Mouse (Mus musculus): ENCODE measurements around the gene Tnfrsf14. TPM values are rescaled to one million over a fixed set of nuclear protein-coding genes. Genes with fewer than 3 reads are reported as not detected.

Gene Tnfrsf14
- total and polyA plus RNA-seq, 3 experiments = 7.2 to 131 (median 27.7) TPM

- peak; percentile 88 for ATAC-seq (ENCODE audit: extremely low read depth, insufficient number of reproducible peaks, low FRiP score, poor library complexity, severe bottlenecking)
- Histone ChIP-seq H3K9me3 (replicated peaks) (no peaks in the 10 kb centered on the region), H3K4me3 (ENCODE audit: low read depth, low read length) (no peak overlapping the region), H3K36me3 (replicated peaks) (no peaks in the 10 kb centered on the region), H3K4me1 (ENCODE audit: insufficient read depth, low read depth, low read length) (peaks cover 50% of the 10 kb centered on the region), H3K27me3 (ENCODE audit: insufficient read depth, low read length) (peaks cover 35% of the 10 kb centered on the region)
- no peak for TF ChIP-seq POLR2AphosphoS5 (IDR thresholded peaks at IDR 0.05; ENCODE audit: insufficient replicate concordance, low read depth, low read length)
- TF ChIP-seq GATA1 (IDR thresholded peaks at IDR 0.05; ENCODE audit: borderline replicate concordance, low read length) = no peak
- TF ChIP-seq CTCF (IDR thresholded peaks at IDR 0.05; ENCODE audit: low read depth, low read length) = peak; percentile 96
- no peak for TF ChIP-seq TAL1 (conservative IDR thresholded peaks at IDR 0.05; ENCODE audit: low read depth, low read length)
- TF ChIP-seq GATA2 (IDR thresholded peaks at IDR 0.05; ENCODE audit: borderline replicate concordance, low read depth, low read length) = no peak
- peak; percentile 76 for DNase-seq (ENCODE audit: low spot score)
These were observed 15.8 kb upstream of the Tnfrsf14 start for GRCm38 (mm10) chr4:154944121-154944590.

GRCm38 (mm10) chr4:154943323-154944039, 15.1 kb upstream of the Tnfrsf14 start:
- H3K36me3 ChIP-seq (replicated peaks) = no peaks in the 10 kb centered on the region
- no peak overlapping the region for H3K4me3 ChIP-seq (ENCODE audit: low read depth, low read length)
- ATAC-seq (ENCODE audit: extremely low read depth, insufficient number of reproducible peaks, low FRiP score, poor library complexity, severe bottlenecking) (no peak), DNase-seq (ENCODE audit: low spot score) (no peak)
- peaks cover 49% of the 10 kb centered on the region for H3K4me1 ChIP-seq (ENCODE audit: insufficient read depth, low read depth, low read length)
- H3K9me3 ChIP-seq (replicated peaks) = no peaks in the 10 kb centered on the region
- H3K27me3 ChIP-seq (ENCODE audit: insufficient read depth, low read length) = peaks cover 29% of the 10 kb centered on the region
- no peak for TF ChIP-seq GATA2 (IDR thresholded peaks at IDR 0.05; ENCODE audit: borderline replicate concordance, low read depth, low read length)
- TF ChIP-seq POLR2AphosphoS5 (IDR thresholded peaks at IDR 0.05; ENCODE audit: insufficient replicate concordance, low read depth, low read length) = peak; percentile 91; the same call in 1 of the 2 replicates
- TF ChIP-seq TAL1 (conservative IDR thresholded peaks at IDR 0.05; ENCODE audit: low read depth, low read length) = no peak
- no peak for TF ChIP-seq CTCF (IDR thresholded peaks at IDR 0.05; ENCODE audit: low read depth, low read length)

GRCm38 (mm10) chr4:154942632-154943322, 14.4 kb upstream of the Tnfrsf14 start:
- H3K4me1 ChIP-seq (ENCODE audit: insufficient read depth, low read depth, low read length) = peaks cover 46% of the 10 kb centered on the region
- no peak overlapping the region for H3K4me3 ChIP-seq (ENCODE audit: low read depth, low read length)
- ATAC-seq (ENCODE audit: extremely low read depth, insufficient number of reproducible peaks, low FRiP score, poor library complexity, severe bottlenecking) (peak; percentile 23; the same call in 1 of the 2 replicates), DNase-seq (ENCODE audit: low spot score) (no peak)
- H3K27me3 ChIP-seq (ENCODE audit: insufficient read depth, low read length) = peaks cover 25% of the 10 kb centered on the region
- H3K9me3 ChIP-seq (replicated peaks) = no peaks in the 10 kb centered on the region
- H3K36me3 ChIP-seq (replicated peaks) = no peaks in the 10 kb centered on the region
- TF ChIP-seq GATA1 (IDR thresholded peaks at IDR 0.05; ENCODE audit: borderline replicate concordance, low read length) (no peak), TAL1 (conservative IDR thresholded peaks at IDR 0.05; ENCODE audit: low read depth, low read length) (no peak), POLR2AphosphoS5 (IDR thresholded peaks at IDR 0.05; ENCODE audit: insufficient replicate concordance, low read depth, low read length) (no peak), GATA2 (IDR thresholded peaks at IDR 0.05; ENCODE audit: borderline replicate concordance, low read depth, low read length) (no peak), CTCF (IDR thresholded peaks at IDR 0.05; ENCODE audit: low read depth, low read length) (no peak)

DNA sequence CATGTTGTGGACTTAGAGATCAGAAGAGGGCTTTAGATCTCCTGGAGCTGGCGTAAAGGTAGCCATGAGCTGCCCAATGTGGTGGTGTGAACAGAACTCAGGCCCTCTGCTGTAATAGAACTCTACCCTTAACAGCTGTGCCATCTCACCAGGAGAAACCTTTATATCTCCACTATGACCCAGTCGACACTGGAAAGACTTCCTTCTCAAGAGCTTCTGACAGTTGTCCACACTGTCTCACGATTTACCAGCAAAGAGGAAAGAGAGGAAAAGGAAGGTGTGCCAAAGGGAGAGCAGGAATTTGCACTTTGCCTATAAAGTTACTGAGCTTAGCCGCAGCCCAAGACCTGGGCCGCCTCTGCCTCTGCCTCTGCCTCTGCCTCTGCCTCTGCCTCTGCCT, 13.5 kb upstream of the Tnfrsf14 start:
- TF ChIP-seq TAL1 (conservative IDR thresholded peaks at IDR 0.05; ENCODE audit: low read depth, low read length) = no peak
- TF ChIP-seq GATA2 (IDR thresholded peaks at IDR 0.05; ENCODE audit: borderline replicate concordance, low read depth, low read length) = no peak
- no peak for TF ChIP-seq CTCF (IDR thresholded peaks at IDR 0.05; ENCODE audit: low read depth, low read length)
- no peak for TF ChIP-seq GATA1 (IDR thresholded peaks at IDR 0.05; ENCODE audit: borderline replicate concordance, low read length)
- TF ChIP-seq POLR2AphosphoS5 (IDR thresholded peaks at IDR 0.05; ENCODE audit: insufficient replicate concordance, low read depth, low read length) = no peak
- ATAC-seq (ENCODE audit: extremely low read depth, insufficient number of reproducible peaks, low FRiP score, poor library complexity, severe bottlenecking) = no peak
- Histone ChIP-seq H3K27me3 (ENCODE audit: insufficient read depth, low read length) (peaks cover 23% of the 10 kb centered on the region), H3K9me3 (replicated peaks) (no peaks in the 10 kb centered on the region), H3K4me3 (ENCODE audit: low read depth, low read length) (no peak overlapping the region), H3K4me1 (ENCODE audit: insufficient read depth, low read depth, low read length) (peaks cover 46% of the 10 kb centered on the region), H3K36me3 (replicated peaks) (no peaks in the 10 kb centered on the region)
- no peak for DNase-seq (ENCODE audit: low spot score)

DNA sequence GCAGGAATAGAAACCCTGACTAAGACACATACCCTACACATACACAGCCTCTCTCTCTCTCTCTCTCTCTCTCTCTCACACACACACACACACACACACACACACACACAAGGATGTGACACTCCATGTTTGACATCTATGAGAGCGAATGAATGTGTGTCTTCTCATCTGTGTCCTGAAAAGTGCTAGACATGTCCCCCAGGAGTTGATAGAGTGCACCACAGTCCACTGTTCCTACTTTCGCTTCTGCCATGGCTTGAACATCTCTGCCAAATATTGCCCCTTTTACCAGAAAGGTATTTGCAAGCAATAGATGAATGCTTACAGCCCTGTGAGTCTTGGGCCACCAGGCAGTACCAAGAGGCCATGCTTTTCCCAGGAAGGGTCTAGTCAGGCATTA, 11.8 kb upstream of the Tnfrsf14 start:
- TF ChIP-seq GATA2 (IDR thresholded peaks at IDR 0.05; ENCODE audit: borderline replicate concordance, low read depth, low read length) (no peak), TAL1 (conservative IDR thresholded peaks at IDR 0.05; ENCODE audit: low read depth, low read length) (no peak), CTCF (IDR thresholded peaks at IDR 0.05; ENCODE audit: low read depth, low read length) (no peak), POLR2AphosphoS5 (IDR thresholded peaks at IDR 0.05; ENCODE audit: insufficient replicate concordance, low read depth, low read length) (no peak), GATA1 (IDR thresholded peaks at IDR 0.05; ENCODE audit: borderline replicate concordance, low read length) (no peak)
- Histone ChIP-seq H3K36me3 (replicated peaks) (no peaks in the 10 kb centered on the region), H3K27me3 (ENCODE audit: insufficient read depth, low read length) (peaks cover 7% of the 10 kb centered on the region), H3K9me3 (replicated peaks) (no peaks in the 10 kb centered on the region), H3K4me3 (ENCODE audit: low read depth, low read length) (no peak overlapping the region), H3K4me1 (ENCODE audit: insufficient read depth, low read depth, low read length) (peaks cover 41% of the 10 kb centered on the region)
- no peak for ATAC-seq (ENCODE audit: extremely low read depth, insufficient number of reproducible peaks, low FRiP score, poor library complexity, severe bottlenecking)
- no peak for DNase-seq (ENCODE audit: low spot score)

DNA sequence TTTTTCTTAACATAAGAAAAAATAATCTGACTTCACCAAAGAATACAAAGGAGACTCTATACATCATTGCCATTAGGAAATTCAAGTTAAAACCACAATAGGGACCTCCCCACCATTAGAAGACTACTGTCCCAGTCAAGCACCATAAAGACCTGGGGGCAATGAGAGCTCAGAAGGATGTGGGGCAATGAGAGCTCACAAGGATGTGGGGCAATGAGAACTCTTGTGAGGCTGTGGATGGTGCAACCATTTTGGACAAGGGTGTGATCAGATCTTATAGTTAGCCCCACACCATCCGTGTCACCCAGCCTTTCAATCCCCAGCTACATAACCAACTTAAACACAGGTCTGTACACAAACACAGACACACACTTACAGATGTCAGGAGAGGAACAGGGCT, 9.4 kb upstream of the Tnfrsf14 start:
- ATAC-seq (ENCODE audit: extremely low read depth, insufficient number of reproducible peaks, low FRiP score, poor library complexity, severe bottlenecking) = no peak
- Histone ChIP-seq H3K4me1 (ENCODE audit: insufficient read depth, low read depth, low read length) (peaks cover 28% of the 10 kb centered on the region), H3K9me3 (replicated peaks) (no peaks in the 10 kb centered on the region)

More for the DNA sequence above, 9.4 kb upstream of the Tnfrsf14 start:
- no peaks in the 10 kb centered on the region for H3K36me3 ChIP-seq (replicated peaks)
- H3K27me3 ChIP-seq (ENCODE audit: insufficient read depth, low read length) = peaks cover 12% of the 10 kb centered on the region
- no peak overlapping the region for H3K4me3 ChIP-seq (ENCODE audit: low read depth, low read length)
- no peak for TF ChIP-seq GATA1 (IDR thresholded peaks at IDR 0.05; ENCODE audit: borderline replicate concordance, low read length)
- TF ChIP-seq CTCF (IDR thresholded peaks at IDR 0.05; ENCODE audit: low read depth, low read length) = no peak
- no peak for DNase-seq (ENCODE audit: low spot score)
